Mouse (Mus musculus) kidney, adult 18-20 months (tissue): ENCODE results near the gene Mical1.

Experiments used
- DNase-seq: peaks from one replicate; pipeline ENCODE4 v3.0.0; 2021

Mical1 gene

DNA sequence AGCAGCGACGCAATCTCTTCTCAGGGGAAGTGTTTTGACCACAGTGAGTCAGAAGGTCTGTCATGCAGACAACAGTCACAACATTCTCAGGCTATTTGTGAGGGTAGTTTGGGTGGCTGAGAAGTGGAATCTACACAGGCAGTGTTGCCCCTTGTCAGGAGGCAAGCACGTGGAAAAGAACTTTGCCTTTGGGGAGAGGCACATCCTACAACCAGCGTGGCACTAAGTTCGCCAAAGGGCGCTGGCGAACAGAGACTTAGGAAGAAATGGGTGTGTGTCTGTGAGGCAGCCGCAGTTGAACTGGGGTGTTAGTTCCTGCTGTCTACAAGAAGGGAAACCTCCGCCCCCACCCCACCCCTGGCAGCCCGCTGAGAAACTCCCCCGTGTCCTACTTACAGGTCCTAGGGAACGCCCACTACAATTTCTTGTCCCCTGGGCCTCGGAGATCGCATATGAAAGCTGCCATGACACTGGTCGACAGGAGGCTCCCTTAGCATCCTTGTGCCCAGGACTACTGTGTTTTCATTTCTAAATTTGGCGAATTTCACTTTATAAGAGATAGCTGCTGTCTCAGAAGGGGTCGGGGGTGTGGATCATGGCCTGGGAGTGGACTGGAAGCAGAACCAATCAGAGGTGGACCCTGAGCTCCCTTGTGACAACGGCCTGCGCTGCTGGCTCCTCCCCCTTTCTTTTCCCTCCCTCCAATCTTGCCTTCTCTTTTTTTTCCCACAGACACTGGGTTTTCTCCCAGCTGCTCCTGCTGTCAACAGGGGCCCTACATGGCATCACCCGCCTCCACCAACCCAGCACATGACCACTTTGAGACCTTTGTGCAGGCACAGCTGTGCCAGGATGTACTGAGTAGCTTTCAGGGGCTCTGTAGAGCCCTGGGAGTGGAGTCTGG is 1.4 kb downstream of the Mical1 start:
- peak; percentile 52 for DNase-seq

DNA sequence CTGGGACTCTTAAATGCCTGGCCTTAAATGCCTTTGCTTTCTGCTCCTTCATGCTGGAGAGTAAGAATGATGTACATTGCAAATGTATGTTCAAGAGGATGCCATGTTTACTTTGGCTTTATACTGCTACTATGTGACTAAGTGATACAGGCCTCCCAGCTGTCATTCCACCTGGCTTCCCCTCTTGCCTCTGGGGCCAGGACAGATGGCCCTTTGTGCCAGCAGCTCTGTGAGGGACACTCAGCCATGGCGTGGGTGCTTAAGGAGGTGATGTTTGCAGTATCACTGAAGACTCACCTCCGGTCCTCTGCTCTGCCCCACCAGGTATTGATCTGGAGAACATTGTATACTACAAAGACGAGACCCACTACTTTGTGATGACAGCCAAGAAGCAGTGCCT is 3.8 kb downstream of the Mical1 start:
- no peak for DNase-seq

DNA sequence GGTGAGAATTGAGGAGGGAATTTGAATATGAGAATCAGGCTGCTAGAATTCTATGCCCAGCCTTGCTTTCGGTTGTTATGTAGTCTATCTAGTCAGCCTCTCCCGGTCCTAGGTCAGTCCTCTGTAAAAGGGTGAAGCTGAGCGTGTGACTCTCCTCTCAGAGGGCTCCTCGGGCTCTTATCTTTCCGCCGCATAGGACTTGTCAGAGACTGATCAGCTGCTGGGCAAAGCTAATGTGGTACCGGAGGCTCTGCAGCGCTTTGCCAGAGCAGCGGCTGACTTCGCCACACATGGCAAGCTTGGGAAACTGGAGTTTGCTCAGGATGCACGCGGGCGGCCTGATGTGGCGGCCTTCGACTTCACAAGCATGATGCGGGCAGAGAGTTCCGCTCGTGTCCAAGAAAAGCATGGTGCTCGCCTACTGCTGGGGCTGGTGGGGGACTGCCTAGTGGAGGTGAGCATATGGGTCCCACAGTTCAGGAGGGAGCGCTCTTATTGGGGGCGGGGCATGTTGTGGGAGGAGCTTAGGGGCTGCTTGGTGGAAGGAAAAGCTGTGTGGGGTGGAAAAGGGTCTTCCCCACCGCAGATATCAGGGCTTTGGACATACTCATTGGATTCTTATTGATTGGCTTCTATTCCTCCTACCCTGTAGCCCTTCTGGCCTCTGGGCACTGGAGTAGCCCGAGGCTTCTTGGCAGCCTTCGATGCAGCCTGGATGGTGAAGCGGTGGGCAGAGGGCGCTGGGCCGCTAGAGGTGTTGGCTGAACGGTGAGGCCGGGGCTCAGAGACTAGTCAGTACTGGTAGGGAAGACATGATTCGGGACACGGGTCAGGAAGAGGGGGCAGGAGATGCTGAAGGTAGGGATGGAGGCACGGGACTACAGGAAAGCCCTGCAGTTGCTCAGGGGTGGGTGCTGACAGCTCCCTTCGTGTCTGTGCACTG is 5.1 kb downstream of the Mical1 start:
- DNase-seq = no peak

DNA sequence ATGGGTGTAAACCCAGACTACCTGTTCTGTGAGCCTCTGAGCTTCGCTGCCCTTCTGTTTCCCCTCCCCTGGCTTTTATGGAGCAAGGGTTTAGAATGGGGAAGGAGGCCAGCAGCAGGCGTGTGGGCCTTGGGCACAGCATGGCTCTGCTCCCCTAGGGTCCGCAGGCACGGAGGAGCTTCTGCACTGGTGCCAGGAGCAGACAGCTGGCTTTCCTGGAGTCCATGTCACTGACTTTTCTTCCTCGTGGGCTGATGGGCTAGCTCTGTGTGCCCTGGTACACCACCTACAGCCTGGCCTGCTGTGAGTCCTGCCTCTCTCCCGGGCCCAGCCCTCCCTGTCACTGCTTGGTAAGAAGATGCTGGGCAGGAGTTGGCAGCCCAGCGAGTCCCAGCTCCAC is 6.3 kb downstream of the Mical1 start:
- DNase-seq = no peak

DNA sequence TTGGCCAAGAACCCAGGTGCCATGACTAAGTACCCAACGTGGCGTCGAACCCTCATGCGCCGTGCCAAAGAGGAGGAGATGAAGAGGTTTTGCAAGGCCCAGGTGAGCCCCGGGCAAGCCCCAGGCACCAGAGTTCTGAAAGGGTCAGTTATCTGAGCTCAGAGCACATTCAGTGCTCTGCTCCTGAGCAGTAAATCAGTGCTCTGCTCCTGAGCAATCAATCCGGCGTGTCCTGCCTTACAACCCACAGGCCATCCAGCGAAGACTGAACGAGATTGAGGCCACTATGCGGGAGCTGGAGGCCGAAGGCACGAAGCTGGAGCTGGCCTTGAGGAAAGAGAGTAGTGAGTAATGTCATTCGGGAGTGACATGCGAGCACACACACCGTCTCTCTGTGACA is 9.7 kb downstream of the Mical1 start:
- no peak for DNase-seq

DNA sequence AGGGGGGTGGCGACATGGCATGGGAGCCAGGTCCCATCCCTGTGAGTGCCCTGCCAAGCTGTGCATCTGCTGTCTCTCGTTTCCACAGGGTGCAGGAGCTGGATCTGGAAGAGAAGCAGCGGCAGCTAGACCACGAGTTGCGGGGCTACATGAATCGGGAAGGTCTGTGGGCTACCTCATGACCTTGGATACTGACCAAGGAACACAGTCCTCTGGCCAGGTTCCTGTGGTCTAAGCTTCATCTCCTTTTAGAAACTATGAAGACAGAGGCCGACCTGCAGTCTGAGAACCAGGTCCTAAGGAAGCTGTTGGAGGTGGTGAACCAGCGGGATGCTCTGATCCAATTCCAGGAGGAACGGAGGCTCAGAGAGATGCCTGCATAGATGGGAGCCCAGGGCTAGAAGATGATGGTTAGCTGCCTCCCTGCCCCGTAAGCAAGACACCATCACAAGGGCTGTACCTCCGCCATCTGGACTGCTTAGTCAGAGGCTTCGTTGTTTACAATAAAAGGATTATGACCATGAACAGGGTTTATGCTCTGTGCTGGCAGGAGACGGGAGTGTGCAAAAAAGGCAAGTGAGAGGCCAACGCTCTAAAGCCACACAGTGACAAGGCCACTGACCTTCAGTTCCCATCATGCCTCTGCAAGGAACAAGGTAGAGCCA is 10.5 kb downstream of the Mical1 start:
- no peak for DNase-seq

DNA sequence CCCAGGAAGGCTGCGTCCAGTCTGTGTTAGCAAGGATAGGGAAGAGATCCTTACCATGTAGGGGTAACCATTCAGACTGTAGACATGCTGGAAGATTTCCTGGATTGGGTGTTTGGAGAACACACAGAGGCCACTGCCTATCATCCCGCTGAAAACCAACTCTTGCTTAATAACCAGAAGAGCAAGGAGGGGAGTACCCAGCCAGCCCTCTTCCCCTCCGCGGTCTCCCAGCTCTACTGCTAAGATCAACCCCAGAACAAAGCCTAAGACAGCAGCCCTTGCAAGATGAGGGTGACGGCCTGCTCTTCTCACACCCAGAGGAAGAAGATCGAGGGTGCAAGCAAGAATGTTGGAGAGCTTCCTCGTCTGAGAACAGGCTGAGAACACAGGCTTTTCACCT is 12.8 kb downstream of the Mical1 start:
- no peak for DNase-seq

DNA sequence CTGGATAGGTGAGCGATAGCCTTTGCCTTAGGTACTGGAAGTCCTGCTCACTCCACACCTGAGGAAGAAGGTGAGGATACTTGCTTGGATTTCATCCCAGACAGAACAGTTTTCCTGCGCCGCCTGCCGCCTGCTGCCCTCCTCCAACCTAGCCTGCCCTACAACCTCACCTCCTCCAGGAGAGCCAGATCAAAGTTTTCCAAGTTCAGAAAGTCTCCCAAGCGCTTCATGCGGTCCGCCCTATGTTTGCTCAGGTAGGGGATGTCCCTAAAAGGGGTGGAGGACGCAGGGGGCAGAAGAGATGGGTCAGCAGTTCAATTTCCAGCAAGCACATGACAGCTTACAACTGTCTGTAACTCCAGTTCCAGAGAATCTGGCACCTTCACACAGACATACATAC is 13.2 kb downstream of the Mical1 start:
- peak; percentile 65 for DNase-seq

DNA sequence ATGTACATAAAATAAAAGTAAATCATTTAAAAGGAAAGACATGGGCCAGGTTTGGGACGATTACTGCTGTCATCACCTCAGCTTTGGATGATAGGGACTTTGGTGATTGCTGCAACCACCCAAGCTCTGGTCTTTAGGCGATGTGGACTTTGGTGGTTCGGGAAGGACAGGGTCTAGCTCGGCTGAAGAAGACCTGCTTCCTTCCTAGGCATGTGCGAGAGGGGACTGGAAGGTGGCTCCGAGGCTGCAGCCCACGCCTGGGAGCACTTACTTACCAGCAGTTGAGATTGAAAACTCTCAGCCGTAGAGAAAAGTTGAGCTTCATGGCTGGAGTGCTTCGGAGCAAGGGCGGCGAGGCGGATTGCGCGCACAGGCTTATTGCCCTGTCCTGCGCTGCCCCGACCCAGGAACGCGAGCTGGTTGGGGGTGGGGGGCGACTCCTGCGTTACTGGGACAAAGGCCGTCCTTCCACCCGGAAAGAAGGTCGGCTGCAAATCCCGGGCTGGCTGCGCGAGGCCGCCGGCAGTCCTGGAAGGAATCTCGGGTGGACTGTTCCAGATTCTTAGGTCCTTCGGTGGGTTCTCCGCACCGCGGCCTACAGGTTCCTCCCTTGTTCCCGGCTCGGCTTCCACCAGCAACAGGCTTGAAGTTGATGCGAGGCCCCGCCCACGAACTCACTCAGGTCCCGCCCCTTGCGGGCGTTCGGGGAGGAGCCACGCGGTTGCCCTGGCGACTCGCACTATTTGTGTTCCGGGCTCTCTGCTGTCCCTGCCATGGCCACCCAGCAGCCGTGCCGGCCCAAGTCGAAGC is 13.8 kb downstream of the Mical1 start, which contains the start of the genes Smpd2 and Ppil6:
Smpd2 (minus strand) TSS at position 662 of the 810 bp plus-strand sequence.
Ppil6 (plus strand) TSS at position 732 of the 810 bp plus-strand sequence.
- peak; percentile 99 for DNase-seq

DNA sequence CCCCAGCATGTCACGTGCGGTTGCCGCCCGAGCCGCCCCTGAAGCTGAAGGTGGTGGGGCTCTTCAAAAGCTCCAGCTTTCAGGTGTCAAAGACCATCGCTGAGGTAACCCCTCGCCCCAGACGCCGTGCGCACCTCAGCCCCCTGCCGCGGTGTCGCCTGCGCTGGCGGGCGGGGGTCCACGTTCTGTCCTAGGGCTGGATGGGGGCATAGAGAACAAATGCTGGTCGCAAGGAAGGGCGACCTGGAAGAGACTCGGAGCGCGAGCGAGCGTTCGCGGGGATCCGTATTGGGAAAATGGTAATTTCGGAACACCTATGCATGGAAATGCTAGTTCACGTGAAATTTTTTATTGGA is 14.4 kb downstream of the Mical1 start:
- DNase-seq = no peak

DNA sequence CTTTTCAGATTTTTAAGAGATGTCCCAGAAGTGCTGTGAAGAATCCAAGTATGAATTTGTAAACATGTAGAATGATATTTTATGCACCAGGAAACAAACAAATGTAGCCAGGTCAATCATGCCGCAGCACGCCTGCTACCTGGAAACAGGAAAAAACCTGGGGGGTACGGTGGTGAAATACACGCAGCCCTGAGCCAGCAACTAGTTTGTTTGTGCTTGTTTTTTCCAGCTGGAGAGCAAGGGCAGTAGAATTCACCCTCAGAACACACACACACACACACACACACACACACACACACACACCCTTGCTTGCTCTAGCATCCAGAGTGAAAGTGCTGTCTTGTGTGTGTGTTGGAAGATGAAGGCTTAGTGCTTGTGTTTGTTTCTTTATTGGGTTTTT is 15.0 kb downstream of the Mical1 start:
- DNase-seq = peak; percentile 37

DNA sequence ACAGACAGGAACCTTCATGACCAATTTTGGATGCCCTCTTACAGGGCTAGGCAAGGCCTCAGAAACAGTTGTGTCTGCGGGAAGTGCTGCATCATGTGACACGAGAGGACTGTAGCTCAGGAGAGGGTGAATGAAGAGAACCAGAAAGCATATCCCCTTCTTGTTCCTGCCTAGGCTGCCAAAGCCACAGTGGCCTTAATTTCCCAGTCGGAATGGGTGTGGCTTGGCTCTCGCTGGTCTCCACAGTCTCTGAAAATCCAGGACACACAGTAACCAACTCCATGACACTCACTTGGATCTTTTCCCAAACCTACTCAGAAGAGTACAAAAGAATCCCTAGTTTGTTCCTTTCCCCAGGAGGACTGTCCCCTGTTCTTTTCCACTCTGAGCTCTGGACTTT is 24.8 kb downstream of the Mical1 start:
- peak; percentile 66 for DNase-seq

DNA sequence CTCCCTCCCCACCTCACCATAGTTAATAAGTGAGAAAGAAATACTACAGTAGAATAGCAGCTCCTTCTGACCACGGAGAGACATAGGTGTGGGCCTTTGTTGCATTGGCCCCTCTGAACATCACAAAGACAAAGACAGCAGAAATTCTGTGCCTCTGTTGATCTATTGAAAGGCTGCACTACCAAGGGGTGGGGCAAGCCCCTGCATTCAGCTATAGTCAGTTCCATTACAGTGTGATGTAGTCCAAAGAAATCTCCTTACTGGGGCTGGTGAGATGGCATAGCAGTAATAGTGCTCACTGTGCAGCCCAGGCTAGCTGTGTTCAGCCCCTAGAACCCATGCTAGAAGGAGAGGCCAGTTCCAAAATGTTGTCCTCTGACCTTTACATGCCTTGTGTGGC is 28.9 kb downstream of the Mical1 start:
- DNase-seq = no peak

DNA sequence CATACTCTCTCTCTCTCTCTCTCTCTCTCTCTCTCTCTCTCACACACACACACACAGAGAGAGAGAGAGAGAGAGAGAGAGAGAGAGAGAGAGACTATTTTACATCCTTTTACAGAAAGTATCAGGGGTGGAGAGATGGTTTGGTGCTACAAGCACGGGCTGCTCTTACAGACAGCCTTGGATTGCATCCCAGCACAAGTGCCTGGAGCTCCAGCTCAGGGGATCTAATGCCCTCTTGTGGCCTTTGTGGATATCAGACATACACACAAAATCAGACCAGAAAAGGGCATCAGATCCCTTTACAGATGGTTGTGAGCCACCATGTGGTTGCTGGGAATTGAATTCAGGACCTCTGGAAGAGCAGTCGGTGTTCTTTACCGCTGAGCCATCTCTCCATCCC is 29.3 kb downstream of the Mical1 start:
- DNase-seq = peak; percentile 48

DNA sequence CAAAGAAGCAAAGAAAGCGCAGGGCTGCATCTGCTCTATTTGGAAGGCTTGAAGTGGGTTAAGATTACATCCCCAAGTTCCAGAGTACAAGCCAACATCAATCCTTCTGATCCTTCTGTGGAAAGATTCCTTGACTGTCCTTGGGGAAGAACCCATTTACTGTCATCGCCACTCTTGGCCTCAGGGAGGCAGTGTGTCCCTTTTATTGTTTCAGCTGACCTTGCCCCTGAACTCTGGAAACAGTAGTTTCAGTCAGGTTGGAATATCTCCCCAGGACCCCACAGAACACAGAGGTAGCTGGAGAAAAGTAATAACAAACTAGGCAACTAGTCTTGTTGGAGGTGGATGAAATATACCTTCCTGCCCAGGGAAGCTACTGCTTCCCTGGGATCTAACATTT is 33.0 kb downstream of the Mical1 start:
- peak; percentile 43 for DNase-seq

DNA sequence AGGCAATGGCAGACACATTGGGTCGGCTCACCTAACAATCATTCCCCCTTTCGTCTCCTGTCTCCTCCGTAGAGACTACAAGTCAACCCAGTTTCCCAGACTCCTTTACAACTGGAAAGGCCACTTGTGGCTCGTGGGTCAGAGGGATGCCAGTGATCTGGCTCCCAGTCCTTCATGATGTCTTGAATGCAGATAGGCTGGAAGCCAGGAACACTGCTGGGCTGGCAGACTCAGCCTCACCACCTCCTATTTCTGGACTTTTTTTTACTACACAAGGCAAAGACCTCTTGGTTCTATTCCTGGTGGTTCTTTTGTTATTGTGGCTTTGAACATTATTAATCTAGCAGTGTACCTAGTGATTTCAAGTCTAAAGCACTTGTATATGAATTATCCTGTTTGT is 38.2 kb downstream of the Mical1 start:
- DNase-seq = no peak

DNA sequence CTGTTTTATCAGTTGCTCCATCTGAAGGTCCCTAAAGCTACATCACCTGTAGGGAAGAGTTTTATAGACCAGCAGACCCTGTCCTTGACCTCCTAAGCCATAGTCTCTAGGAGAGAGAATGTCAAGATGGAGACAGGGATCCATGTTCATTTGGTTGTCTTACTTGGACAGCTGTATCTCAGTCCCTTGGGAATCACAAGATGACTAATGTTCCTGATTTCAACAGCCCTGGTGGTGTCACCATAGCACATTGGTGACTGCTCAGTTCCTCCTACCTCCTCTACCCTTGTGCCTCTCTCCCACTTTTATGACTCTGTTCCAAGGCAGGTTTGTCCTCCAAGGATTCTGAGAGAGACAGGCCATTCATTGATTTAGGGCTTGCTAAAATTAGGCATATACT is 38.8 kb downstream of the Mical1 start:
- no peak for DNase-seq

DNA sequence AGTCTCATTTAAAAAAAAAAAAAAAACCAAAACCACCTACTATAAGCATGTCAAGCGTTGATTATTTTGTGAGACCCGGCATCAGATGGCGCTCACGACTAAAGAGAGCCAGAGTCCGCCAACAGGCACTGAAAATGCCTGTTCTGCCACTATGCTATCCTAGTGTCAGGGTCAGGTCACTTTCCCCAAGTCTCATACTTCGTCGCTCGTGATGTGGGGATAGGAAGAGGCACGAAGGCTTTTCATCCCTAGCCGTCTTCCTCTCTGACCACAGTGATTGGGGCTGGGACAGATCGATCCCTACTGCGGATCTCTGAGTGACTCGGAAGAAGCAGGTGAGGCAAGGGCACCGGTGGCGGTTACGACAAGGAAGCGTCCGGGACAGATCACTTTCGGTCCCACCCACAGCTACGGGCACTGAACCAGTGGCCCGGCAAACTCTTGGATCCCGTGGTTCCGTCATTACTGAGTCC is 42.4 kb downstream of the Mical1 start:
- DNase-seq = peak; percentile 90

DNA sequence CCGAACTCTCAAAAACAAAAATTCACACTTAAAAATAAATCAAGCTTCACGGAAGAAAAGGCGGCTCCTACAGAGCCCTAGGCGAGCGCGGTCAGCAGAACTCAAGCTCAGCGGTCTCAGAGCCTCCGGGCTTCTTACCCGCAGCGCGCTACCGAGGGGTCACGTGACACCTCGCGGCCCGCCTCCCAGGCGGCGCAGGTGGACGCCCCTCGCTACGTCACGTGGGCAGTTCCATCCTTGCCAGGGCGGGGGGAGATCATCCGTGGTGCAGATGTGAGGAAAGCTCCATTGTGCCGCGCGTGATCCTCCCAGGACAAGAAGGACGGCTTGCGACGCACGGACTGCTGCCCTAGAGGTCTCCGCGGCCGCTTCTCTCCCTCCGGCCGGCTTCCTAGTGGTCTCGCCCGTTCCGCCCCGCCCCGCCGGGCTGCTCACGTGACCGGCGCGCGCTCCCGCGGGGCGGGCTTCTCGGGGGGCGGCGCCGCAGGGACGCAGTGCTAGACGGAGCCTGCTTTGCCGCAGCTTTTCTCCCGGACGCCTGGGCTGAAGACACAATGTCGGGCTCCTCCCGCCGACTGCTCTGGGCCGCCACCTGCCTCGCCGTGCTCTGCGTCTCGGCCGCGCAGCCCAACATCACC is 43.0 kb downstream of the Mical1 start, which contains the start of gene Cd164:
Cd164 (plus strand) TSS at position 434 of the 638 bp plus-strand sequence.
- DNase-seq = peak; percentile 94

DNA sequence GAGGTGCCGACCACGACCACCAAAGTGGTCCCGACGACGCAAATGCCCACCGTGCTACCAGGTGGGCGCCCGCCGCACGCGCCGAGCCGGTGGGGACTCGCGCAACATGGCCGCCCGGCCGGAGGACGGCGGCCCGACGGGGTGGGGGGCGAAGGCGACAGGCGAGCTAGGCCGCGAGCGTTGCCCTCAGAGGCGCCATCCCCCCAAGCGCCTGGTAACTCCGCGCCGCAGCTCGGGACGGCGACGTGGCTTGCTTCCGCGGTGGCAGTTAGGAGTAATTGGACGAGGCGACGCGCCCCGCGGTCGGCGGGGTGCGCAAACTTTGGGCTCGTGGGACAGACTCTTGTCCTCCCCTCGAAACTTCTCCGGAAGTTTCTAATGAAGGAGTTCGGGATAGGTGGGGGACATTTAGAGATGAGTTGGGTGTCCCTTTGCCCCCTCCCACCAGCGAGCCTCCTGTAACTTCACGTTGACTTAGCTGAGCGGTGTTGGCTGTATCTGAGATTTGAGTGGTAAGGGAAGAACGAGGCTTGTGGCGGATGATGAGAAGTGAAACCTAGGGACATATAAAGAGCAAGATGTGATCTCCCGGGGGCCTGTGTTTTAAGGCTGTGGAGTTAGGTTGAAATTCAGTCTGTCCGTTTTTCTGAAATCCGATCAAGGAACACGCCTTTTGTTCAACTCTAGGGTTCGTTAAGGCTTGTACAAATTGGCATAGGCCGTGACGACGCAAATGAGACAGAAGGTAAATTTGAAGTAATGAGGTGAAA is 43.7 kb downstream of the Mical1 start:
- peak; percentile 75 for DNase-seq

DNA sequence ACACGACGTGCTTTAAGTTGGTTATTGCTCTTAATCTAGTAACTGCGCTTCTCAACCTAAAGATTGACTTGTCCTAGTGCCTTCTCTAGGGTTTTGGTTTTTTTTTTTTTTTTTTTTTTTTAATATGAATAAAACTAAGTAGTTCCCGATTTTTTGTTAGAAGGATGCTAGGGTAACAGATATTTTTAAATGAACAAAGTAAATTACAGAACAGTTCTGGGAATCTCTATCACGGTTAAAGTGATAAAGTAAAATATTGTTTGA is 44.2 kb downstream of the Mical1 start:
- DNase-seq = no peak
